Mouse (Mus musculus) lung, postnatal 0 days (tissue): ENCODE results near the gene Syn3.

ENCODE experiments used
- CTCF ChIP-seq: IDR thresholded peaks from 2 replicates; pipeline ENCODE4 v1.5.1; 2016; ENCODE audit warnings: antibody characterized with exemption, mild to moderate bottlenecking
- EP300 ChIP-seq: IDR thresholded peaks from 2 replicates; pipeline ENCODE4 v1.6.1; 2016; ENCODE audit warnings: antibody characterized with exemption, mild to moderate bottlenecking, control low read depth

DNA sequence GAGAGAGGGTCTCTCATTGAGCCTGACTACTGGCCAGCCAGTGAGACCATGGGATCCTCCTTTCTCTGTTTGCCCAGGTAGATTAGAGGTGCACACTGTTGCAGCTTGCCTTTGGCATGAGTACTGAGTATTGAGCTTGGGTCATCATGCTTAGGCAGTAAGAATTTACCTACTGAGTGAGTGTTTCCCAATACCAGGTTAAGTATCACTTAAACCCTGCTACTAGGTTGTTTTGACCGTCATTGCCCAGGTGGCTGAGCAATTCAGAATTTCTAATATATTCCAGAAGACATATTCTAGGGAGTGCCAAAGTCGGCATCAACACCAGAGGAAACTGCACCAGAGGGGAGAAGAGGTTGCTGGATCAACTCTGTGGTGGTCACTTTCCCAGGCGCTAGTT, 273.2 kb downstream of the Syn3 start:
- no peak for TF ChIP-seq EP300
- no peak for TF ChIP-seq CTCF
